Mouse (Mus musculus): ENCODE measurements around the gene Mgat5.

DNA sequence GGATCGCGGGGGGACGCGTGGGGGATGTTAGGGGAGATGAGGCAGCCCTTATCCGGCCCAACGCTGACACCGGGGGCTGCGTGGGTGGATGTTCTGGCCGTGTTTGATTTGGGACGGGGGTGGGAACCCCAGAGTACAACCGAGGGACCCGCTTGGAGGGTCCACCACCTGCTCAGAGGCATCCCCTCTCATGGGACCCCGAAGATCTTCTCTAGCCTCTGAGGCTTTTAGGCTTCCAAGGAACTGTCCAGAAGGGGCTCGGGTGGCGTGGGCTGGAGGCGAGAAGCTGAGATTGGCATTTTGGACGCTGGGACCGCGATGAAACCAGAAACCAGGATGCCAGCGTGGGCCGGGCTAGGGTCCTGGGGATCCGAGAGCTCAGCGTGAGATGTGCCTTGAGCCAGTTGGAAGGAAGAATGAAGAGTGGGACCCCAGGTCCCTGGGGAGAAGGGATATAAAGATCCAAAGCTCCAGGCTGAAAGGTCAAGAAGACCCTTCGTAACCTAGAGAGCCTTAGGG lies 745 bp downstream of the Mgat5 start:
- TF ChIP-seq CTCF (IDR thresholded peaks at IDR 0.05; ENCODE audit: low read depth, low read length) = no peak
- no peak for TF ChIP-seq POLR2A (IDR thresholded peaks at IDR 0.05; ENCODE audit: borderline replicate concordance, low read depth, low read length)
